Mouse (Mus musculus) thymus, postnatal 14 days (tissue): ENCODE data around the gene Tssk4.

Experiments
- DNase-seq: peaks from one replicate; pipeline ENCODE4 v3.0.0; 2021

Gene Tssk4

GRCm38 (mm10) chr14:55649884-55650283 is at the start of gene Tssk4:
TSS of gene Tssk4 (plus strand) at chr14:55650184.
- DNase-seq: no peak

DNA sequence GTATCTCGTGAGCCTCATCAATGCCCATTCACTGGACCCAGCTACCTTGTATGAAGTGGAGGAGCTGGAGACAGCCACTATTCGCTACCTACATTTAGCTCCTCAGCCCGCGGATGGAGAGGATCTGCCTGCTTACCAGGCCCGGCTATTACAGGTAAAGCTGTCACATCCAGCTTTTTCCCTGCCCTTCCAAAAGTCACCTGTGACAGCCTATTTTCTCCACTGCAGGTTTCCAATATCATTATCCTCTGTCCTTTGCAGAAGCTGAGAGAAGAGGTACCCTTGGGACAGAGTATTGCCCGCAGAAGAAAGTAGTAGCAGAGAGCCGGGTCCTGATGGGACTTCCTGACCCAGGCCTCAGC is 46.7 kb upstream of the Tssk4 start, which contains the start of gene Irf9:
Gene Irf9, plus strand, starts transcription at position 301 of the 362 bp plus-strand sequence.
- DNase-seq: no peak

DNA sequence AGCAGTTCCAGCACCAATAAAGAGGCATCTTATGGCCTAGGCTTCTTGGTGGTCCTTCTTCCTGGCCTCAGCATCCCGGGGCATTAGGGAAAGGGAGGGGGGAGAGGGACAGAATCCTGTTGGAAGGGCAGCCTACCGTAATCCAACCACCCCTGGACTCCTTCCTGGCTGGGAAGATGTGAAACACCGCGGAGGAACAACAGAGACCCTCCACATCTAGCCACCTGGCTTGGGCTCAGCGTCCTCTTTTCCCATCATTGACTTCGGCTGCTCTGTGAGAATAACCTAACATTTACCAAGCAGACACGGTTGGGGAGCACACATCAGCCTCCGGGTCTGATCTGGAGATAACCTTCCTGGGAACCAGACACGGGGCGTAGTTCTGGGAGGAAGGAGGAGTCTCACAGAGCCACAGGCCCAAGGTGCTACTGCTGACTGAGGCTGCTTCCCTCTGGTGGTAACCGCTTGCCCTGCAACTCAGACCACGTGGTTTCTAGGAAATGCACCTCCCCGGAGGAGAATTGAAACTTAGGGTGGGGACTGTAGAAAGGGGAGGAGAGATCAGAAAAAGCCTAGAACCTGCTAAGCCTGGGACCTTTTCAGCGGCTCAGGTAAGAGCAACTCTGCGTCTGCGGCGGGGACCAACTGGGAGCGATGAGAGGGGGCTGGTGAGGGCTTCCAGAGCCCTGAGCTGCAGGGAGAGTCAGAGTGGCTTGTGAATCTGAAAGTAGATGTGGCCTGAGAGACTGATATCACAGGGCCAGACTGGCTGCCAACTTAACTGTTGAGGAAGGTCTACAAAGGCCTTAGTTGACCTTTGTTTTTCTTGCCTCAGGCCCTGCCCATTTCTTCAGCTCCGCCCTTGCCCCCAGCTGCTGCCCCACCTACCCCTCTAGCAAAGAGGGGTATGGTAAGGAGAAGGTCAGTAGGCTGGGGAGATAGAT is 46.1 kb upstream of the Tssk4 start:
- peak; percentile 95 for DNase-seq

- no peak for DNase-seq
Measured at GRCm38 (mm10) chr14:55604823-55605222, 45.2 kb upstream of the Tssk4 start.

- DNase-seq: no peak
Measured at GRCm38 (mm10) chr14:55605743-55606459, 44.1 kb upstream of the Tssk4 start.

DNA sequence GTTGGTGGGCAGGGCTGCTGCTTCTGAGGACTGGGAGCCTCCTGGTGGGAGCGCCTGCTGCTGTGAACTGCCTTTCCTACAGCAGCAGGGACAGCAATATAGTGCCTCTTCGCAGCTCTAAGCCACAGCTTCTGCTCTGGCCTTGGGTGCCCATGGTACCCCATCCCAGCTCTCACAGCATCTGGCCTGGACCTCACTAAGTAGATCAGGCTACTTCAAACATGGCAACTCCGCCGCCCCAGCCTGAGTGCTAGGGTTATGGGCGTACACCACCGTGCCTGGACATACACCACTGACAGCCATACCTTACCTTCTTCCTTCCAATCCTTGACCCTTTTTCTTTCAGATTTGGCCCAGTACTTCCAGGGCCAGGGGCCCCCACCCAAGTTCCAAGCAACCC is 41.6 kb upstream of the Tssk4 start:
- DNase-seq: no peak

- DNase-seq: no peak
Measured at GRCm38 (mm10) chr14:55613346-55613745, 36.6 kb upstream of the Tssk4 start.

- no peak for DNase-seq
Measured at GRCm38 (mm10) chr14:55614565-55615178, 35.3 kb upstream of the Tssk4 start.

GRCm38 (mm10) chr14:55615876-55616275 is 34.1 kb upstream of the Tssk4 start:
- no peak for DNase-seq

DNA sequence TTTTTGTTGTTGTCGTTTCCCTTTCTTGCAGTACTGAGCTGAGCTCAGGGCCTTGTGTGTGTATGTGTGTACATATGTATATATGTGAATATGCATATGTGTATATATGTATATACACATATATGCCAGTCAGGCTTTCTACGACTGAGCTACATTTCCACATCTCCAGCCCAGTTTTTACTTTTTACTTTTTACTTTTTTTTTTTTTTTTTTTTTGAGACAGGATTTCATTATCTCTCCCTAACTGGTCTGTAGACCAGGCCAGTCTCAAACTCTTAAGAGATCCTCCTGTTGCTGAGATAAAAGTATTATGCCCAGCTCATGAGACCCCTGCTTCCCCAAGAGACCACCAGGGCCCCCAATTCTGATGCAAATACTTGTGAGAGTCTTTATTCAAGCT is 33.1 kb upstream of the Tssk4 start:
- no peak for DNase-seq

- DNase-seq: no peak
Measured at GRCm38 (mm10) chr14:55617822-55618221, 32.2 kb upstream of the Tssk4 start, which contains the start of gene Rec8. TSS of gene Rec8 (plus strand) at chr14:55618037.

DNA sequence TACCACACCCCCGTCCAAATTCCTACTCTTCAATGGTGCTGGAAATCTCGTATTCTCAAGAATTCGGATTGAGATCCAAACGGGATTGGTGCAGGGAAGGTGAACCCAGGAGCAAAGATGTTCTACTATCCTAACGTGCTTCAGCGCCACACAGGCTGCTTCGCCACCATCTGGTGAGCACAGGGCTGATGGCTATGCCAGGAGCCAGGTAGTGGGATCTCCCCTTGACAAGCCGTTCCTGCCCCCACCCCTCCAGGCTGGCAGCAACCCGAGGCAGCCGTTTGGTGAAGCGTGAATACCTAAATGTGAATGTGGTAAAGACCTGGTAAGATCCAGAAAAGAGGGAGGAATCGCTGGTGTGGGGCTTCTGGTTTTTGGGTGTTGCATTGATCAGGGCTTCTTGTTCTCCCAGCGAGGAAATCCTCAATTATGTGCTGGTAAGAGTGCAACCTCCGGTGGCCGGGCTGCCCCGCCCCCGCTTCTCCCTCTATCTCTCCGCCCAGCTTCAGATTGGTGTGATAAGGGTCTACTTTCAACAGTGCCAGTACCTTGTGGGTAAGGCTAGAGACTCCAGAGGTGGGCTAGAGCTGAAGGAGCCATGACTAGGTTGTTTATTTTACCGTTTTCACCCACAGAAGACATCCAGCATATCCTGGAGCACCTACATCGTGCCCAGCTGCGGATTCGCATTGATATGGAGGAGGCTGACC is 31.3 kb upstream of the Tssk4 start:
- DNase-seq: no peak

DNA sequence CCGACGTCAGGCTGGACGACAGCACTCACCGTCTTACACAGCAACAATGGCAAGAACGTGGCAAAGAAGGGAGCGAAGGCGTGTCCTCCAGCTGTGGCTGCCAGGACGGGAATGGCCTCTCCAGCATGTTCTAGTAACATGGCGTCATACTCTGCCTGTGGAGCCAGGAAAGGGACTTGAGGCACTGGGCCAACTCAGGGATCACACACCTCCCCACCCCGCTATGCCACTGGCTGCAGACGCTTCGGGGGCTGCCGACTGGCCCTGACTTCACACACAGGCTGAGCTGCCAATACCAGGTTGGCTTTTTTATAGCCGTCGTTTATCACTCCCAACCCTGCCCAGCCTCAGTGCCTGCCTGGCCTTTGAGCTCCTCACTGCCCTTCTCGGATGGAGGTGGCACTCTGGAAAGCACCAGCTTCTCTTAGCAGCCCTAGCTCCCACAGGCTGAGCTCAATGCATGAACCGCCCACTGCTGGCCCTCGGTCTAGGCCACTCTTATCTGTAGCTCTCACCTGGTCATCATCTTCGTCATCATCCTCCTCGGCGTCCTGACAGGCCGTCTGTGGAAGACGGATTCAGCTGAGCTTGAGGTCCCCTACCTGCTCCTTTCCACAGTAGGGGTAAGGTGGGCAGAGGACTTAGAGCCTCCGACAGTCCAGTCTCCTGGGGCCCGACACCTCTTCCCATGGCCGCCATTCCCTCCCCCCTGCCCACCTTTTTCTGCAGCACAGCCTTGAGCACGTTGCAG is 21.7 kb upstream of the Tssk4 start:
- no peak for DNase-seq

GRCm38 (mm10) chr14:55629312-55629711 is 20.7 kb upstream of the Tssk4 start:
- peak; percentile 87 for DNase-seq

DNA sequence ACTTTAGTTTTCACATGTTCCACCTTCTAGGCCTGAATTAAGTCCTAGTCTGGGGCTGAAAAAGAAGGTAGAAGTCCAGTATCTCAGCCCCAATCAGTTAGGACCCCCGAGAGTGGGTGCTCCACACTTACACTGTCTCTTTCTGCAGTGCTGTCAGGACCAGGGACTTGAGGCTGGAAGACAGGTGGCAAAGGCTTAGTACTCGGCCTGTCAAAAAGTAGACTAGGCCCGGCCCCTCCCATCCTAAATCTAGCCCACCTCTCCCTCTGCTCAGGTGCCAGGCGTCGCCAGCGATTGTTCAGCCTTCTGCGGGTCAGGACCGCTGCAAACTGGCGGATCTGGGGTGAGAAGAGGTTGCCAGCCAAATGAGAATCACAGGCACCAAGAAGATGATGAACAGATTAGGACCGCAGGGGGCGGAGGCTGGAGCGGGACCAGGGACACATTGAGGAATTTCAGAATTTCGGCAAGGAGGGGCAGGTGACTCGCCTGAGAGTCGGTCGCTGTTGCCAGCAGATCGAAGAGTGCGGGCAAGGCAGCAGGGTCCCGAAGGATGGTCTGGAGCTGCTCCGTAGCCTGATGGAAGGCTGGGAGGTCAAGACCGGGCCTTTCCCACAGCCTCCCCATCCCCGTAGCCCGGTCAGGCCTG is 15.0 kb upstream of the Tssk4 start:
- no peak for DNase-seq

- DNase-seq: peak; percentile 91
Measured at GRCm38 (mm10) chr14:55635523-55636007, 14.4 kb upstream of the Tssk4 start, which contains the start of gene Ipo4. TSS of gene Ipo4 (minus strand) at chr14:55635957.

GRCm38 (mm10) chr14:55637795-55638194 is 12.2 kb upstream of the Tssk4 start, which contains the start of gene Gm49378:
TSS of gene Gm49378 (minus strand) at chr14:55637895.
- no peak for DNase-seq

DNA sequence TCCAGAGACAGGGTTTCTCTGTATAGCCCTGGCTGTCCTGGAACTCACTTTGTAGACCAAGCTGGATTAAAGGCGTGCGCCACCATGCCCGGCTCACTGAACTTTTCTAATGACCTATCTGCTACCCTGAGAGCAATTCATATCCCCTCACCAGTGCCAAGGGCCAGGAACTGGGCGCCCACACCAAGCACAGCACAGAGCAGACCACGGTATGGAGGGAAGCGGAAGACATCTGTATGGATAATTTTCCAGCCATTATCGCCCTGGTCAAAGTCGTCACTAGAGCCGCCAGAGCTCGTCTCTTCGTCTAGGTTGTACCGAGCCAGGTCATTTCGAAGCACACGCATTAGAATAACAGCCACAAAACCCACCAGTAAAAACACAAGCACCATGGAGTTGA is 9.2 kb upstream of the Tssk4 start:
- DNase-seq: no peak

GRCm38 (mm10) chr14:55641291-55641690 is 8.7 kb upstream of the Tssk4 start:
- no peak for DNase-seq

GRCm38 (mm10) chr14:55642679-55643059 is 7.3 kb upstream of the Tssk4 start:
- DNase-seq: no peak
